Mouse (Mus musculus) layer of hippocampus, adult 9-11 months (tissue): ENCODE data around the gene Gm10300.
A peak's percentile ranks its signal among the peaks of the same experiment; 100 is the strongest.

ENCODE experiments used
- DNase-seq: peaks from one replicate; pipeline ENCODE4 v3.0.0; 2022

Gm10300 gene

GRCm38 (mm10) chr4:132074077-132074932 lies at the start of gene Gm10300:
Gene Gm10300, plus strand, starts transcription at chr4:132074697.
- no peak for DNase-seq

GRCm38 (mm10) chr4:132025264-132025663 lies 49.2 kb upstream of the Gm10300 start:
- no peak for DNase-seq

- no peak for DNase-seq
Measured at GRCm38 (mm10) chr4:132025738-132026527, 48.6 kb upstream of the Gm10300 start.

- DNase-seq, result no peak
Measured at GRCm38 (mm10) chr4:132027167-132027566, 47.3 kb upstream of the Gm10300 start.

GRCm38 (mm10) chr4:132027806-132028205 lies 46.7 kb upstream of the Gm10300 start:
- DNase-seq, result no peak

GRCm38 (mm10) chr4:132029851-132030741 lies 44.4 kb upstream of the Gm10300 start:
- DNase-seq, result no peak

GRCm38 (mm10) chr4:132033183-132033582 lies 41.3 kb upstream of the Gm10300 start:
- DNase-seq, result no peak

- DNase-seq, result no peak
Measured at GRCm38 (mm10) chr4:132034242-132034641, 40.3 kb upstream of the Gm10300 start.

GRCm38 (mm10) chr4:132037137-132037536 lies 37.4 kb upstream of the Gm10300 start:
- DNase-seq, result no peak

GRCm38 (mm10) chr4:132037991-132038390 lies 36.5 kb upstream of the Gm10300 start:
- DNase-seq, result no peak

GRCm38 (mm10) chr4:132038809-132039208 lies 35.7 kb upstream of the Gm10300 start:
- DNase-seq, result no peak

- DNase-seq, result no peak
Measured at GRCm38 (mm10) chr4:132039521-132039920, 35.0 kb upstream of the Gm10300 start.

- DNase-seq, result peak; percentile 57
Measured at GRCm38 (mm10) chr4:132039975-132040645, 34.4 kb upstream of the Gm10300 start.

- no peak for DNase-seq
Measured at GRCm38 (mm10) chr4:132041471-132042332, 32.8 kb upstream of the Gm10300 start.

- no peak for DNase-seq
Measured at GRCm38 (mm10) chr4:132043726-132044125, 30.8 kb upstream of the Gm10300 start.

GRCm38 (mm10) chr4:132048011-132048991 lies 26.2 kb upstream of the Gm10300 start:
- DNase-seq, result no peak

- DNase-seq, result peak; percentile 93
Measured at GRCm38 (mm10) chr4:132048995-132049404, 25.5 kb upstream of the Gm10300 start.

- DNase-seq, result no peak
Measured at GRCm38 (mm10) chr4:132049549-132050200, 24.8 kb upstream of the Gm10300 start.
